Mouse (Mus musculus) CH12F3 (cell line): ENCODE measurements around the gene Grid1.

ENCODE experiments used
- in situ Hi-C: fragments of 300-500 bp; cut with MboI; formaldehyde crosslinking; loops from 2 replicates; pipeline ENCODE4 v1.14.3; 2020; ENCODE audit warnings: low sequenced_read_pairs

Grid1 gene

DNA sequence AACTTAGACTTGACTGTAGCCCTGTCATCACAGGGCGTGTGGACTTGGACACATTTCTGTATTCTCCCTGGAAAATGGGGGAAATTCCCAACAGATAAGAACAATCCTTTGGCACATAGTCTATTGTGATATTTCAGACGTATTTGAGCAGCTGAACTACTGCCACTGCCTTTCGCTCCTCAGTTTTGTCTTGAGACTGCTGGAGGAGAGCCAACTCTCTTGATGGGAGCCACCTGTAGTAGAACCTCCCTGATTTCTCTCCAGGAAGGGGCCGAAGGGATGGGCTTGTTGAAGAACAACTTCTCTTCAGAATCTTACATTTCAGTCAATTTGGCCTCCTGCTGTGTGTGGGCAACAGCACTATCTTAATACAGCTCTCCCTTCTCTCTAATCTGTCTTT, 276.2 kb downstream of the Grid1 start:
- in situ Hi-C loops, result no loop called here

DNA sequence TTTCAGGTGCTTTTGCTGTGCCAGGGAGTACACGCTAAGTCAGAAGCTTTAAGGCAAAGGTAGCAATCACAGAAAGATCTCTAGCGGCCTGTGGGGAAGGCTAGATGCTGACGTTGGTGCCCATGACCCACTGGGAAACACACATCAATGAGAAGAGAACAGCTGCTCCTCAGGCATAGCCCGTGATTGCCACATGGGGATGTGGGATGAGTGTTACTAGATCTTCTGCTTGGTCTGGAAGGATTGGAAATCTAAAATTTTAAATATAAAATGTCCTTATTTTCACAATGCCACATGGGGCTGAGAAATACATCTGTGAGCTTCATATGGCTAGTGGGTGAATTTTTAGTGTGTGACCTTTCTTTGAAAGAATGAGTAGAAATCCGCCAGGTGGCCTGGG, 277.3 kb downstream of the Grid1 start:
- in situ Hi-C loops, result no loop called here

DNA sequence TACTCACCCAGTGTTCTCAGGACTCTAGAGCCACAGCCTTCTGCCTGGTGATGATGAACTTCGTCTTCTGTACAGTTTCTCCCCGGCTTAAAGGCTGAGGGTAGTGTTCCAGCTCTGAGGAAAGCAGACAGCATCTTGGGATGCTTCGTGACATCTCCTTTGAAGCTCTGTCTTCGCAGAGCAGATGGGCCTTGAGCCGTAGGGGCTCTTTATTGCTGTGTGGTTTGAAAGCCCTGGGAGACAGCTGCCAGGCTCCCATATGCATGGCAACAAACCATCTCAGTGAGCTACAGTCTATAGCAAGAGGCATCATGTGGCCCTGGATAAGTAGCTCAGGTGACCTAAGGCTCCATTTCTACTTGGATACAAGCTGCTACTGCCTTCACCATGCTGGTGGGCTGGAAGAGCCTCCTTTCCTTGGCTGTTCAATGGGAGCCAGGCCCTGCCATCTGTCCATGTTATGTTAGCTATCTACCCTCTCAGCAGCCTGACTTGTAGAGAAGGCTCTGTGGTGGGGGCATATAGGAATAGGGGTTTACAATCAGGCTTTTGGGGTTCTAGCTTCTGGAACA, 283.8 kb downstream of the Grid1 start:
- in situ Hi-C loops, result loop anchor here (25.0 kb wide), 1 partner anchor 266 kb away; no protein-coding TSS in a partner anchor

DNA sequence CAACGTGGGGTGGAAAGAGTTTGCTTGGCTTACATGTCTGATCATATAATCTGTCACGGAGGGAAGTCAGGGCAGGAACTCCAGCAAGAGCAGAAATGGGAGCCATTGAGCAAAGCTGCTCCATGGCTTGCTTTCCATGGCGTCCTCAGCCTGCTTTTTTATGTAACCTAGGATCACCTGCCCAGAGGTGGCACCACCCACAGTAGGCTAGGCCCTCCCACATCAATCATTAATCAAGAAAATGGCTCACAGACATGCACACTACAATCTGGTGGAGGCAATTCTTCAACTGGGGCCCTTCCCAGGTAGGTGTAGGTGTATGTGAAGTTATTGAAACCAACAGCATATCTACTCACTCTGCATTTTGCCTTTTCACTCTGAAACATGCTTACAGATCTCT, 287.7 kb downstream of the Grid1 start:
- in situ Hi-C loops, result loop anchor here (25.0 kb wide), 1 partner anchor 270 kb away; no protein-coding TSS in a partner anchor

DNA sequence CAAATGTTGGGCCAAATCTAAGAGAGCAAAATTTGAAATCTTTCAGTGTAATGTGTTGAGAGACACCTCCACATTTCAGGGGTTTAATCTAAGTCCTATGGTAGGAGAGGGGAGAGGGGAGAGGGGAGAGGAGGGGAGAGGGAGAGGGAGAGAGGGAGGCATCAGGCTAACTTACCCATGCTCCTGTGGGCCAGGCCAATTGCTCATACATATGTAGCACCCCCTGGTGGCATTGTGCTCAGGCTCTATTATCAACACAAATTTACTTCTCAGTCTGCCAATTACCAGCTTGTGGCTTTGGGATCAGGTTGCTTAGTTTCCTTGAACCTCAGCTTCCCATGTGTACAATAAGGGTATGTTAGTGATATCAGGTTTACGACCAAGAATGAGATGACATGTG, 291.0 kb downstream of the Grid1 start:
- in situ Hi-C loops, result loop anchor here (25.0 kb wide), 1 partner anchor 274 kb away; no protein-coding TSS in a partner anchor

DNA sequence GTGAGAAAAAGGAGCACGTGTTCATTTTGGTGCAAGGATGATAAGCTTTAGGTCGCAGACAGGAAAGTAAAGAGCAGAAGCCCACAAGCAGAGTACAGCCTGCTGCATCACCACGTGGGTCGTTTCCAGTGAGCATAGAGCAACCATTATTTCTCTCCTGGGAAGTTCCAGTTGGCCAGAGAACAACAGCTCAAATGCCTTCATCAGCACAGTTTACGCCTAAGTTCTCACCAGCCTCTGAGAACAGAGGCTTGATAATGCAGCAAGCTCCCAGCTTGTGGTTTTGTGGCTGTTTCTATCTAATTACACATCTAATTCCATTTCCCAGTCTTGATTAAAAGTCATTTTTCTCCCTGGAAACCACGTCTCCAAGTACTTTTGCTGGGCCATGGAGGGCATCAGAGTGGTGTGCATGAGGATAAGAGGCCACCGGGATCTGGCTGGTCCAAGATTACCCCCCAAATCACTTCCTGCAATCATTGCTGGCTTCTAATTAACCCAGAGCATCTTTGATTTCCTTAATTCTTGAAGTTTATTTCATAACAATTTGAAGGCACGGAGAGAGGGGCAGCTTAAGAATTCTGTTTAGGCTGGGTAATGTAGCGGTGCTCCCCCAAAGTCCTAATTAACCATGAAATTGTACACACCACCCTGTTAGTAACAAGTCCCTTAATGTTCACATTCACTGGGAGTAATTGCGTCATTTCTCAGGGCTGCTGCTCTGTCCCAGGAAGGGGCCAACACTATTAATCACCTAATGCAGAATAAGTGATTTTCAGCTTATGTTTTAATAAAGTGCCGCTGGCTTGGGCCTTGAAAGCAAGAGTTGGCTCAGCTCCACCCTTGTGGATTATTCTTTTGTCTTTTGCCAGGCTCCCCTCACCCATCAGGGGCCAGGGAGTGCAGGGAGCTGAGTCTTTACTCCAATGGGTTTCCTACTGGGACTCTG, 292.7 kb downstream of the Grid1 start:
- in situ Hi-C loops, result loop anchor here (25.0 kb wide), 1 partner anchor 275 kb away; no protein-coding TSS in a partner anchor

DNA sequence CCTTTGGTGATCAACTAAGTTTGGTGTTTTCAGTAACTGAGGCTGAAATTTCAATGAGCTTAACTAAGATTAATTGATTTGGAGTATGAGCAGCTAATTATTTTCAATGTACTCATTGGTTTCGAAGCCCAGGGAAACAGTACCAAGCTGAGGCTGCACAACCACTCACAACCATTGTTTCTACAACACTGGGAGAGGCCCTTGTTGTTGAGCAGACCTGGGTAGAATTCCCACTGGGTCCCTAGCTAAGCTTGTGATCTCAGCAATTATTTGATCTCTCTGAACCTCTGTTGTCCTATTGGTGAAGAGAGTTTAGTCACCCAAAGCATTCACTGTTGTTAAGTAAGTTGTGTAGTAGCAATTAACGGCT, 293.4 kb downstream of the Grid1 start:
- in situ Hi-C loops, result loop anchor here (25.0 kb wide), 1 partner anchor 276 kb away; no protein-coding TSS in a partner anchor

DNA sequence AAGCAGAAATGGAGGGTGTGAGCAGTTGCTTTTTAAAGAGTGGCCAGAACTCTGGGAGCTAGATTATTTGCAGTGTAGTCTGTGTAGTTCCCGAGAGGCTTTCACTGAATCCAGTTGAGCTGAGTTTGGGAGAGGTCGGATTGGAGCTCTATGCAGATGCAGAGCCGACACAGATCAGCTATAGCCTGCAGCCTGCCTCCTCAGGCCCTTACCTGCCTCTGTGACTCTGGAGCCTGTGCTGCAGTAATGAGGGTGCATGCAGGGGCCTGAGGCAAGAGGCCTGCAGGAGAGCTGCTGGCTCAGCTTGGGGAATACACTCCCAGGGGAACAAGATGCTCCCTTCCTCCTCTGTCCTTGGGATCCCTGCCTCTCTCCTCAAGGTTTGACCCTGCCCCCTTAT, 296.0 kb downstream of the Grid1 start:
- in situ Hi-C loops, result loop anchor here (25.0 kb wide), 1 partner anchor 279 kb away; no protein-coding TSS in a partner anchor

DNA sequence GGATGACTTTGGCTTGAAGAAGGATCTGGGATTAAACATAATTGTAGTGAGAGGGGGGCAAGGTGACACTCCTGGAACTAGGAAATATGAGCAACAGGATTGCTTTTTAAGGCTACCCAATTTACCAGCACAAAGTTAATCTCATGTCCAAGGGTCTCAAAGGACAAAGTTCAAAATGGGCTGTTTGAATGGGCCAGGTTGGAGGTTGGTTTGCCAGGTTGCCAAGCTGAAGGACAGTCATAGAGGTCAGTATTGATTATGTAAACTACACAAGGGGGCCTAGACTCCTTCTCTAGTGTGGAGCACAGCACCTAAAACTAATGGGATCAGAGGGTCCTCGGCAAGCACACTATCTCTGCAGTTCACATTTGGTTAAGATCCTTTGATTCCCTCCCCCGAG, 300.2 kb downstream of the Grid1 start:
- in situ Hi-C loops, result loop anchor here (25.0 kb wide), 1 partner anchor 283 kb away; no protein-coding TSS in a partner anchor

DNA sequence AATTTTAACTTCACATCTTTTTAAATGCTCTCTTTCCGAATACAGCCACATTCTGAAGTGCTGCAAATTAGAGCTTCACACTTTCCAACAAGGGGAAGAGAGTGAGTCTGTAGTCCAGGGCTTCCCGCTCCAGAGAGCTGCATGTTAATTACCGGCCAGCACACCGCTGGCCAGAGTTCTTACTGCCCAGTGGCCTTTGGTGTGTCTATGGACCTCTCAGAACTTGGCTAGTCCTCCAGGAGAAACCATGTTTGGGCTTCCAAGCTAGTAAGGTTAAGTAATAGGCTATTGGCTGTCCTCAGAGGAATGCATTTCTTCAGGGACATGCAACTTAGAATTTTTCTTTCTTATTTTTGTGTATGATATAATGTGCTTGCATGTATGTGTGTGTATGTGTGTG, 301.0 kb downstream of the Grid1 start:
- in situ Hi-C loops, result loop anchor here (25.0 kb wide), 1 partner anchor 284 kb away; no protein-coding TSS in a partner anchor

DNA sequence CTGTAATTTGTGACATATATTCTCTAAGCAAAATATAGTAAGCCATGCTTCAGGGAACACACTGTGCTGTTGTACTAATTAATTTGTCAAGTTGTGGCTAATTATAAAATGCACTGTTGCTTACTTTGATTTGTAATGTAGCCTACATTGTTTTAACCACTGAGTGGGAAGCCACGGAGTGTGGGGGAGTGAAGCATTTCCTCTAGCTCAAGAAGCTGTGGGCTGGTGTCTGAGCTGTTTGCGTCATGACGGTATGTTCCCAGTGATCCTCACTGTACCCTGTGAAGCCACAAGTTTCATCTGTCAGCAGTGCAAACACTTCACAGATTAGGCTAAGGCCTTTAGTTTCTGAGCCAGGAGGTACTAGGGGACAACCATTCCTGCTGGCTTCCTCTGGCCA, 302.2 kb downstream of the Grid1 start:
- in situ Hi-C loops, result loop anchor here (25.0 kb wide), 1 partner anchor 285 kb away; no protein-coding TSS in a partner anchor

DNA sequence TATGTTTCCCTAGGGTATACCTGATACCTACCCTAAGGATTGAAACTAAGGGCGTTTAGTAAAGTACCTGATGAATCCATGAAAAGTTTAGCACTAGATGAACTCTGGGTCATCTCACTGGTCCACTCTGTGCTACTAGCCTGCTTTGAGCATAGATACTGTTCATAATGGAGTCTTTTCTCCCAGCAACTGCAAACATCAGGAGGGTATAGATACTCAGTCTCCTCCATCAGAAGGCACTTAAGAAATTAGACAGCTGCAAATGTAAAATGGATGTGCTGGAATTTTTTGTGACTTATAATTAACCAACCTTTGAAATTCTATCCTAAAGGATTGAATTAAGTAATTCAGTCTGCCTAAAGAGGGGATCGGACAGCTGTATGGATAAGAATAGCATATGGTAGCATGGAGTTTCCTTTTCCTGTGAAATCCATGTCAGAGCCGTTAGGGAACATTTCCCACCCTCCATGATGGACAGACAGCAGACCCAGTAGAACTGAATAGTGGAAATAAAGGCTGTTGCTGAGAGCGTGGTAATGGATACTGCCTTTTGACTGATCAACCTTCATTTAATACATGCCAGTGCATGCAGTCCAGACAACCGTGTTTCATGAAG, 303.5 kb downstream of the Grid1 start:
- in situ Hi-C loops, result loop anchor here (25.0 kb wide), 1 partner anchor 286 kb away; no protein-coding TSS in a partner anchor

DNA sequence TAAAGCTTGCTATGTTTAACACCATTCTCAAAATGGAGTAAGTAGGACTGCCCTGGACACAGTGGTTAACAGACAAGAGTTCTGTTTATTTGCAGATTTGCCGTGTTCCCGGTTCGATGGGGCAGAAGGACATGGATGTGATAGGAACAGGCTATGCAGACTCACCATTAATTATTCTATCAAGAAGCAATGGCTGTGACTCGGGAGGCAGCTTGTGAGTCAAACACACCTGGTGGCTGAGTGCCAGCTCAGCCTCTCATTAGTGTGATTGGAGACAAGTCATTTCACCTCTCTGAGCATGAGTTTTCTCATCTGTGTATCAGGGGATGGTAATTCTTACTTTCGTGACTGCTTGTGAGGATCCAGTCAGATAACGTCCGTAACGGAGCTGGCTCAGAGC, 307.7 kb downstream of the Grid1 start:
- in situ Hi-C loops, result no loop called here

DNA sequence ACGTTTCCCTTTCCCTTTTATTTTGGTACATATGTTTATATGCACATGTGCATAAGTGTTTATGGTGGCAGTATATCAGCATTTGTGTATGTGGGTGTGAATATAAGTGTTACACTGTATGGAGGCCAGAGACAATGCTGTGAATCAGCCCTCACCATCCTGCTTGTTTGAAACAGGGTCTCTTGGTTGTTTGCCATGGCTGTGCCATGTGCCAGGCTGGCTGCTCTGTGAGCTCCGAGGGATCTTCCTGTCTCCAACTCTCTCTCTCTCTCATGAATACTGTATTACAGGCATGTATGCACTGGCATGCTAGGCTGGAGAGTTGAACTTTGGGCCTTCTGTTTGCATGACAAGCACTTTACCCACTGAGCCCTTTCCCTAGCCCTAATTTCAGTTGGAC, 315.1 kb downstream of the Grid1 start:
- in situ Hi-C loops, result no loop called here

DNA sequence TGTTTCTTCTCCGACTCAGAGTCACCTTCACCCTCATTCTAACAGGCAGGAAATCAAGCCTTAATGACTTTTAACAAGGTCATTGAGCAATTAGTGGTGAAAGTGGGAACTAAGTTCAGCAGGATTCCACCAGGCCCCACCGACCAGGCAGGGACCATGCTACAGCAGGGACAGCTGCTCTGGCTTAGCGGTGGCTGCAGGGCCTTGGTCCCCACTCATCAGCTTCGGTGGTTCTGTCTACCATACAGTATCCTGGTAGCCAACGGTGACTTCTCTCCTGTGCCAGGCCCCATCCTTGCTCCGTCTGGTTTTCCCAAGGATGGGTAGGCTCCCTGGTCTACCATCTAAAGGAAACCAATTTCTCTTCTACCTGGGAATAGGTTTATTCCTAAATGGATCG, 318.2 kb downstream of the Grid1 start:
- in situ Hi-C loops, result no loop called here

DNA sequence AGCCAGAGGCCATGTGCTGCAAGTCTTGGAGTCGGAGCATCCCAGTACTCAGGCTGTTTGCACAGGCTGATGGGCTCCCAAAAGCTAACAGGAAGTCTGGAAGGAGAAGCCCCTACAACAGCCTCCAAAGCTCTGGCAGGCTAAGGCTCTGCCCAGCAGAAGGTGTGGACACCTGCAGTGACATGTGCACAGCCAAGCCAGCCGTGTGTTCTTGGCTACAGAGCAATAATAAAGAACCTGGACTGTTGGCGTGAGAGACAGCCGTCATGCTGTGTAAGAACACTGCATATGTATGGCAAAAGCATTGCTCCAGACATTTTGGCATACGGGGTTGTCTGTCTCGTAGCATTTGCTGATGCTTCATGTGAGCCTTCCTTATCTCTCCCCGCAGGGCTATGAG, 319.9 kb downstream of the Grid1 start:
- in situ Hi-C loops, result no loop called here

DNA sequence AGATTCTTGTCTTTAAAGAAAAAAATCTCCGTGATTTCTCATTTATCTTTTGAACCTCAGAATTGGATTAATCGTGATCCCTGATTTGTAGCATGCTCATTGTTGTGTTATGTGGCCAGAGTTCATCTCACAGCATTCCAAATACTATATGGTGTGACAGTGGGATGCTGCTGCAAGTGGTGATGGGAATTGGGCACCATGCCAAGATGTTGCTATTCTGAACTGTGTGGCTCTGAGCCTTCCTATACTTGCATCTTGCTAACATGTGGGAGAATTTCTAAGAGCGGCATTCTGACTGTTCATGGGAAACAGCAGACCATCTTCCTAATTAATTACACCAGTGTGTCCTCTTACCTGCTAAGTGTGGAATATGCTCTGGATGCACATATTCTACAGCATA, 332.5 kb downstream of the Grid1 start:
- in situ Hi-C loops, result no loop called here

DNA sequence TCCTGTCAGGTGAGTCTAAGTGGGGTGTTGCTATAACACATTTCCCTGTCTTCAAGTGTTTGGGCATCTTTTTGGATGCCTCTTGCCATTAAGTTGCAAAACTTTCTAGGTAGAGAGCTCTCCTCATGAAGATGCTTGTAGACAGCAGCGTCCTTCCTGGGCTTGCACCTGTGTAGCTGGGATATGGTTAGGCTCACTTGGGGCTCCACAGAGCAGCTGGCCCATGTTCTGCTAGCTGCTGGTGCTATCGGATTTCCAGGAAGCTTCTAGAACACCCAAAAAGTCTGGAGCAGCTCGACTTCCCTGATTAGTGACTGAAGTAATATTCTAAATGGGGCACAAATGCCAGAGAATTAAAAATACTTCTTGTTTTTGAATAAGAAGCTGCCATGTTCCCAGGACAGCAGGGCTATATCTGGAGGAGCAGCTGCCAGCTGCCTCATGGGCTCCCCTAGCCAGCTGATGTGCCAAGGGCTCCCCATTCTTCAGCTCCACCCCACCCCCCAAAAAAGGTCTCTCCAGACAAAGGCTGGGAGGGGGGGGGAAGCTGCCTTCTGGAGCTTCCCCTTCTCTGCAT, 333.9 kb downstream of the Grid1 start:
- in situ Hi-C loops, result no loop called here

DNA sequence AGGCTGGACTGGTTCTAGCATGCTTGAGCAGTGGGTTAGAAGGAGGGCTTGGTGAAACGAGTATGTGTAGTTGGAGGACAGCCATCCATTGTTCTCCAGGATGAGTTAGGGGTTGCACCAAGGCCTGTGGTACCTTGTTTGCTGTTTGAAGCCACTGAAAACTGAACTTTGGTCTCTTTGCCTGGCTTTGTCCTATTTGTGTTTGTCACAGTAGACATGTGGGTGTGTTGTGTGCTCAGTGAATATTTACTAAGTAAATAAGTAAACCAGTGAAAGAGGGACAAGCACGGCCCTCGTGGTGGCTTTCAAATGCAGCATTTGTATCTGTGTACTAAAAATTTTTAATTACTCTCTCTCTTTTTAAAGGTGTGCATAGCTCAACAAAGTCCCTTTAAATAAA, 334.5 kb downstream of the Grid1 start:
- in situ Hi-C loops, result no loop called here

DNA sequence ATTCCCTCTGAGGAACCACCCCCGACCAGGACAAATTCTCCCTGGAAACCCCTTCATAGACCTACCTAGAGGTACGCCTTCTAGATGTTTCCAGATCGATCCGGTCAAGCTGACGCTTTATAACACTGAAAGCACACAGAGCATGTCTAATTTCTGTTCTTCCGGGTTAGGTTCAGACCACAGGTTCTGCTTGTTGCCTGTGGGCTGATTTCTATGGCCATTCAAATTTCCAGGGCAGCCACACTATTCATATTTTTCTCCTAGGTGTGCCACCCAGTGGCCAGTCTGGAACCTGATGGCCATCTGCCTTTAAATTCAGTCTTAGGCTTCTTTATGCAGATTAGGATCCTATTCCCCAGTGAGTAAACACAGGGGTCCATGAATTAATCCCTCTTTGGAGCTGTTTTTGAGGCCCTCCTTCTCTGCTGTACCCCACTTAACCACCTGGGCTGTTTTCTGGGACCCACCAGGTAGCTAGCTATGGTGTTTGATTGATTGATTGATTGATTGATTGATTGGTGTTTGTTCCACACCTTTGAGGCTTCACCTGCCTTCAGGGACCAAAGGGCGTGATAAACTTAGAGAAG, 337.3 kb downstream of the Grid1 start:
- in situ Hi-C loops, result no loop called here

DNA sequence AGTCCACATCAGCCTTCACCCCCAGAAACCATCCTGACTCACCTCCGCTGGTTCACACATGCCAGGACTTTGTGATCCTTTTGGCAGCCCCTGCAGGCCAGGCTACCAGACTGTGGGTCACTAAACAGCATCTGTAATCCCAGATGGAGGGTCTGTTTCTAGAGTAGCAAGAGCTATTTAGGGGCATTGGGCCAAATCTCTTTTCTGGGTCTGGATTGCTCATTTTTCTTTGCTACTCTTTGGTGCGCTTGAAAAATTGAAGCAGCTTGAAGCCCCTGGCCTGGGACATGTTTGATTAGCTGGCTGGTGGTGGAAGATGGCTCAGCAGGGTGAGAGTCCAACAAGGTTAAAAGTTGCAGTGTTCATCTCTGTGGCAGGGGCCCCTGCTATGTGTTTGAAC, 339.4 kb downstream of the Grid1 start:
- in situ Hi-C loops, result no loop called here
